Mouse (Mus musculus): ENCODE data around the gene Bzw1.
"Not testable (repeated sequence)": the region's sequence is repeated elsewhere in the genome, so short reads cannot be mapped to it uniquely, and the experiment has no call there.

Gene Bzw1

GRCm38 (mm10) chr1:58392652-58393283, at the start of gene Bzw1:
Gene Bzw1, plus strand, starts transcription at chr1:58392898.
- DNase-seq = peak; percentile 94 to 96

GRCm38 (mm10) chr1:58343861-58344260, 48.8 kb upstream of the Bzw1 start:
- no peak for DNase-seq

GRCm38 (mm10) chr1:58344570-58344969, 48.1 kb upstream of the Bzw1 start:
- no peak for DNase-seq

- no peak for DNase-seq
Measured at GRCm38 (mm10) chr1:58346159-58346558, 46.5 kb upstream of the Bzw1 start.

GRCm38 (mm10) chr1:58348712-58349111, 44.0 kb upstream of the Bzw1 start:
- DNase-seq = no peak

GRCm38 (mm10) chr1:58353238-58353893, 39.3 kb upstream of the Bzw1 start:
- peak; percentile 74 to 85 for DNase-seq

GRCm38 (mm10) chr1:58358958-58359901, 33.5 kb upstream of the Bzw1 start:
- DNase-seq = no peak

- no peak for DNase-seq
Measured at GRCm38 (mm10) chr1:58362296-58362695, 30.4 kb upstream of the Bzw1 start.

- DNase-seq = no peak
Measured at GRCm38 (mm10) chr1:58364551-58364950, 28.1 kb upstream of the Bzw1 start.

GRCm38 (mm10) chr1:58365829-58366228, 26.9 kb upstream of the Bzw1 start:
- DNase-seq = no peak

- DNase-seq = no peak
Measured at GRCm38 (mm10) chr1:58366737-58367471, 25.8 kb upstream of the Bzw1 start.

- no peak for DNase-seq
Measured at GRCm38 (mm10) chr1:58369716-58370115, 23.0 kb upstream of the Bzw1 start.

- DNase-seq = not testable (repeated sequence)
Measured at GRCm38 (mm10) chr1:58374266-58374665, 18.4 kb upstream of the Bzw1 start.

- DNase-seq = no peak
Measured at GRCm38 (mm10) chr1:58375574-58376147, 17.0 kb upstream of the Bzw1 start.

- peak; percentile 40 to 62 for DNase-seq
Measured at GRCm38 (mm10) chr1:58382586-58383281, 10.0 kb upstream of the Bzw1 start.

GRCm38 (mm10) chr1:58391421-58392267, 1.1 kb upstream of the Bzw1 start:
- DNase-seq = no peak

- DNase-seq = no peak
Measured at GRCm38 (mm10) chr1:58392268-58392651, 438 bp upstream of the Bzw1 start.

- DNase-seq = peak; percentile 51 to 85
Measured at GRCm38 (mm10) chr1:58393284-58394195, 842 bp downstream of the Bzw1 start.

- no peak for DNase-seq
Measured at GRCm38 (mm10) chr1:58395341-58395740, 2.6 kb downstream of the Bzw1 start.

- no peak for DNase-seq
Measured at GRCm38 (mm10) chr1:58396179-58396578, 3.5 kb downstream of the Bzw1 start.
